Mouse (Mus musculus): ENCODE measurements around the gene Ostn. TPM values are rescaled to one million over a fixed set of nuclear protein-coding genes. Genes with fewer than 3 reads are reported as not detected.

Ostn gene
- polyA plus RNA-seq, 3 experiments from 2014 or later = not detected

GRCm38 (mm10) chr16:27387634-27388611, 80.6 kb downstream of the Ostn start:
- peak; percentile 61 for ATAC-seq

GRCm38 (mm10) chr16:27388761-27389451, 81.6 kb downstream of the Ostn start, which contains the start of gene Ccdc50:
Gene Ccdc50 (plus strand): TSS chr16:27388869.
- peak; percentile 36 for ATAC-seq

DNA sequence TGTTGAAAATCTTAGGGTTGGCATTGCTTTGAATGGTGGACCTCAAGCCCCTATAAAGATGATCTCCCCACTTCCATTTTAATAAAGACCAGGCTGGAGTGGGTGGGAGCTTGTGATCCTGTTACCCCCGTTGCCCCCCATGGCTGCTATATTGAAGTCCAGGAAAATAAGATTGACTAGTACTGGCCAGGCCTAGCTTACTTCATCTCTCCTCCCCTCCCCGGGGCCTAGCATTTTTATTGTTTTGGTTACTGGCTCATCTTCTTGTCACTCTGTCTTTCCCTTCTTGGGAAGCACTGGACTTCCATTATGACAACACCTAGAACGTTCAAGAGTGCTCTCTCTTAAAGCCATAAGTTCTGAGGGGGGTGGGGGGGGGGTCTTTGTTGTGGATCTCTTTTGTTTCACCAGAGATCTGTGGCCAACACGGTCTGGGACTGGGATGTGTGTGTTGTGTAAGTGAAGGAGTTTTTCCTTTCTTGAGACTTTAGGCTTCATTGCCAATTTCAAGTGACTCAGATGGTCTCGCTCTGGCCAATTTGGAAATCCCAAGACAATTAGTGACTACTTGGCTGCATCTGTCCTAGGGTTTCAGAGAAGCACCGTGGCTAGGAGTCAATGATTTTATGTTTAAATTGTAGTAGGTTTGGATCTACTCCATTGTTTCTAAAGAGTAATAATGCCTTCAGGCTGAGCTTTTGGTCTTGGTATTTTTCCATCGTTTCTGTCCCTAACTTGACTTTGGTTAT, 82.4 kb downstream of the Ostn start:
- ATAC-seq = no peak

GRCm38 (mm10) chr16:27390306-27390705, 83.0 kb downstream of the Ostn start:
- no peak for ATAC-seq

GRCm38 (mm10) chr16:27391845-27392244, 84.6 kb downstream of the Ostn start:
- ATAC-seq = no peak

DNA sequence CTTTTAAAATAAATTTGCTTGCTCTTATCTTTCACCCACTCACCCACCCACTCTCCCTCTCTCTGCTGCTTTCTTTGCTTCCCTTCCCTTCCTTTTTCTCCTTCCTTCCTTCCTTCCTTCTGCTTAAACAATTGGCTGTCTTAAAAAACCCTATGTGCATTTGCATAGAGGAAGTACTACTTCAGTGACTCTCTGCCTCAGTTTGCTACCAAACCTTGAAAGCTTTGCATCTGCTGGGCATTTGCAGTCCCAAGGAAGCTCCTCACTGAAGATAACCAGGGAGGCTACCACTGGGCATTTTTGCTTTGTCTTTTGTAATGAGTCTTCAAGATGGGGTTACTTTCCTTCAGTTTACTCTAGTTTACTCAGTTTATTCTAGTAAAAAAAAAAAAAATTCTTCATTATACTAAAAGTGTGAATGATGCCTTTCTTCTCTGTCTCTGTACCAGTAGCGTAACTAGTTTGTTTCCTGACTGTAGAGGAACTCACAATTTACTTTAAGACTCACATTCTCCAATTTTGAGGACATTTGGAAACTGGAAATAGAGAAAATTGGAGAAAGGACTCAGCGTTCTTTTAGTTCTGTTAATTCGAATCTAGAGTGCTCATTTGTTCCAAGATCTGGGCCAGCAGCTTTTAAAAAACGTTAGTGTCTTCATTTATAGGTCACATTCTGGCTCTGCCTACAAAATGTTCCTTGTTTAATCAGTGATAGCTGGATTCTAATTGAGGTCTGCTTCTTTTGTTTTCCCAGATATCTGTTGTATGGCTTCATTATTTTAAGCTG, 88.2 kb downstream of the Ostn start:
- no peak for ATAC-seq

- ATAC-seq = no peak
Measured at GRCm38 (mm10) chr16:27396951-27397350, 89.7 kb downstream of the Ostn start.

DNA sequence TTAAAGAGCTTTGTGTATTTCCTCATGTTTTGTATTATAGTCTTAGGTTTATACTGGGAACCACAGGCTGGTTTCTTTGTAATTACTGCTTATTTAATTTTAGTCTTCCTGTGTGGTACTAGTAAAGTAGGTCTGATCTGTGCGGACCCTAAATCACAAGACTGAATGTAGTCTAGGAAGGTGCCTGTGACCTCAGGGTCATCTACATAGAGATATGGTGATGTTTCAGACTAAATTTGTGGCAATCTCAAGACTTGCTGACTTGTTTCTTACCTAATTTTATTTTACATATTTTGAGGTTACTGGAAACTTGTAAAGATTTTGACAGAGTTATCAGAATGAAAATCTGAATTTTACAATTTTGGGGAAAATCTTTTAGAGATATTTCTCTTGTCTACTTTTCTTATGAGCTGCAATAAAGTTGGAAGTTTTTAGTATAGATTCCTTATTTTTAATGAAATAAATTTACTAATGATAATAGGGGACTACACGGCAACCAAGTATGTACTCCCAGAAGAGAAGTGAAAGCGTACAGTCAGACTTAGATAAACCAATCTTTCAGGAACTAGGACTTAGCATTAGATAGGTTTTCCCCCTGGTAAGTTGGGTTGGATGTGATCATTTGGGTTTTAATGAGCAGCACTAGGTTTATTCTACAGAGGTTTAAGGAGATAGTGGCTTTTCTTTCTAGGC, 91.9 kb downstream of the Ostn start:
- ATAC-seq = peak; percentile 19

DNA sequence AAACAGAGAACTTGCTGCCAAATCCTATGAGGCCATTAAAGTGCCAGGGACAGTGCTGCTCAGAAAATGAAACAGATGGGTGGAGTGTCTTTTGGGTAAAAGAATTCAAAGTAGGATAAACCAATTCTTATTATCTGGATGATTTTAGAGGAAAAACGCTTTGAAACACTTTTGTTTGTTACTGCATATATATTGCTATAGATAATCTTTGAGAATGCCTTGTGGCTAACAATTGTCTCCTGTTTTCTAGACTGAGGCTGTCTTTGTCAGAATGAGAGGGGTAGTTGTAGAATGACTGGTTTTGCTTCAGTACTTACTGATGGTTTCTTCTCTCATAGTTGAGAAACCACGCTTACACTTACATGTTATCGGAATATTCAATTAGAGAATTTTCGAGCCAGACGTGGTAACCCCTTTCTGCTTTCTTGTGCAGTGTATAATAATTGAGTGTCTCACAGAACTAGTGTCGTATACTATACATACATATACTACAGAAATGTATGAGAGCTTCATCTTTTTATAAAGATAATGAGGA, 92.5 kb downstream of the Ostn start:
- ATAC-seq = no peak

Other genes starting within 250 kb of the Ostn start
- gene Uts2b, start 62.8 kb downstream of the Ostn start, polyA plus RNA-seq (2017; shearing (Covaris generic)) = not detected
- gene Ccdc50, start 81.4 kb downstream of the Ostn start, polyA plus RNA-seq (2017; shearing (Covaris generic)) = 10 to 100 TPM; 30.2 to 37.0 (median 35.4) TPM

All from inflammation-experienced regulatory T-cells, adult 6 months (primary cell).